Mouse (Mus musculus) lung, postnatal 0 days (tissue): ENCODE measurements around the gene Wasf2. TPM values are rescaled to one million over a fixed set of nuclear protein-coding genes. Genes with fewer than 3 reads are reported as not detected.

ENCODE experiments used
- ATAC-seq: fragments of 200-750 bp; cut with Nextera tagmentation; 2 replicates; pipeline ENCODE4 v1.8.0; 2017; ENCODE audit warnings: moderate library complexity
- DNase-seq: peaks from one replicate; pipeline ENCODE4 v3.0.0-alpha.2; 2016; ENCODE audit warnings: low spot score
- H3K27ac ChIP-seq: fragments of 300-500 bp; sonication (generic); 2 replicates; pipeline ENCODE4 v1.5.1; 2014; ENCODE audit warnings: antibody characterized with exemption, mild to moderate bottlenecking, low read length, mixed read lengths
- H3K27me3 ChIP-seq: fragments of 300-500 bp; sonication (generic); replicated peaks from 2 replicates; pipeline ENCODE4 v1.6.1; 2014; ENCODE audit warnings: low read length, mixed read lengths; ENCODE audit not compliant: insufficient read depth
- H3K36me3 ChIP-seq: fragments of 300-500 bp; sonication (generic); 2 replicates; pipeline ENCODE4 v1.6.1; 2014; ENCODE audit warnings: low read length, mixed read lengths; ENCODE audit not compliant: insufficient read depth
- H3K4me1 ChIP-seq: fragments of 300-500 bp; sonication (generic); 2 replicates; pipeline ENCODE4 v1.6.1; 2014; ENCODE audit warnings: antibody characterized with exemption, low read depth, low read length, mixed read lengths; ENCODE audit not compliant: insufficient read depth
- H3K4me2 ChIP-seq: fragments of 300-500 bp; sonication (generic); replicated peaks from 2 replicates; pipeline ENCODE4 v1.6.1; 2014; ENCODE audit warnings: low read depth, mild to moderate bottlenecking, low read length, moderate library complexity, mixed read lengths
- H3K4me3 ChIP-seq: fragments of 300-500 bp; sonication (generic); 2 replicates; pipeline ENCODE4 v1.5.1; 2014; ENCODE audit warnings: low read depth, low read length
- H3K9ac ChIP-seq: fragments of 300-500 bp; sonication (generic); replicated peaks from 2 replicates; pipeline ENCODE4 v1.6.1; 2014; ENCODE audit warnings: low read depth, mild to moderate bottlenecking
- H3K9me3 ChIP-seq: fragments of 300-500 bp; sonication (generic); 2 replicates; pipeline ENCODE4 v1.6.1; 2016; ENCODE audit warnings: low read length, mixed read lengths
- CTCF ChIP-seq: IDR thresholded peaks from 2 replicates; pipeline ENCODE4 v1.5.1; 2016; ENCODE audit warnings: antibody characterized with exemption, mild to moderate bottlenecking
- EP300 ChIP-seq: IDR thresholded peaks from 2 replicates; pipeline ENCODE4 v1.6.1; 2016; ENCODE audit warnings: antibody characterized with exemption, mild to moderate bottlenecking, control low read depth
- WGBS: fragments of 180-500 bp; shearing (Covaris S2); extraction: QIAGEN DNeasy Blood & Tissue Kit; methylation state at CpG from one replicate; pipeline ENCODE4 v1.1.7; 2014; 5-methylcytosine and 5-hydroxymethylcytosine counted together
- polyA plus RNA-seq: library from polyadenylated mRNA; unstranded; fragments of >200 nt; fragmentation: Nextera tagmentation; extraction: Ambion mirVana; gene quantifications from 2 replicates; pipeline ENCODE4 v1.2.1, GENCODE M21; 2015

The Wasf2 gene
- polyA plus RNA-seq, 1 experiment from 2014 or later = 149 TPM

DNA sequence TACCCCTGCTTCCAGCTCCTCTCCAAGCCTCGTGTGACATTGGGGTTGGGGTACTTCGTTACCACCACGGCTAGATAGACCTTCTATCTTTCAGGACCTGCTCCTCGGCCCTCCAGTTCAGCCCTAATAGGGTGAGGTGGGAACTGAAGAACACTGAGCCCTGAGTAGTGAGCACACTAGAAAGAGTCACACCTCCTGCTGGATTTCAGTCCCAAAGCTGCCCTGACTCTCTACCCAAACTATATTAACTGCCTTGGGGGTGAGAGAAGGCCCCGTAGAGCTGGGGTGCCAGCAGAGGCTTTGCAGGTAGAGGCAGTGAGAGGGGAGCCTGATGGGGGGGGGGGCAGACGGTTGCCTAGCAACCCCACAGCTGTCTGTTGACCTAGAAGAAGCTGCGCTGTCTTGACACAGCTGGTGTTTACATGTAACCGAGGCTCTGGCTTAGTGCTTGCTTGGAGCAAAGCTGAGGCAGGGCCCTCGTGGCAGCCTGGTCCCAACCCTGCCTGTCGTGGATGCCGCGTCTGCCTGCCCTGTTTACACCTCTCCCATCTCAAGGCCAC is 44.4 kb upstream of the Wasf2 start:
- Histone ChIP-seq H3K27ac (peak overlapping the region; percentile 82), H3K4me1 (peaks cover 29% of the 10 kb centered on the region), H3K4me3 (peak overlapping the region; percentile 34; the same call in 1 of the 2 replicates), H3K36me3 (no peaks in the 10 kb centered on the region), H3K9ac (no peak overlapping the region; the same call in 1 of the 2 replicates), H3K4me2 (peak overlapping the region; percentile 76), H3K27me3 (no peaks in the 10 kb centered on the region), H3K9me3 (no peaks in the 10 kb centered on the region)
- ATAC-seq (peak; percentile 20), DNase-seq (peak; percentile 73)
- no peak for TF ChIP-seq CTCF
- no peak for TF ChIP-seq EP300
- 12% methylated on average over 12 of the region's 12 CpGs for WGBS

DNA sequence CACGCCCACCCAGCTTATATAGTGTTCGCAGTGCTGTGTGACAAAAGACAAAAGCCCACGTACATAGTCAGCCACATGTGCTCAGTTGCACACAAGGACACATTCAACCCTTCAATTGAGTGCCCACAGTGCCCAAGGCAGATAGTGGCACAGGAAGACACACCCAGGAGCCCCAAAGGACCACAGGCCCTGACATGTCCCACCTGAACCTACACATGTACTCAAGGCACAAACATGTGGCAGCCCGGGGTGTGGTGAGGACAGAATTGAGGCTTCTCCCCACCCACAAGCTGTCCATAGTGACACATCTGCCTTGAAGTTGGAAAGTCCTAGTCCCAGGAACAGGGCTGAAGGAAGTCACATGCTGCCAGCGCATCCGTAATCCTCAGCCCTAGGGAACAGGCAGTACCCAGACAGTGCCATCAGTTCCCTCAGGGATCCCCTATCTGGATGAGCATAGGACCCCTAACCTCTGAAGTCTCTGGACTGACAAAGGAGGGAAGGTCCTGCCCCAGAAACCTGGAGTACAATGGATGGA is 43.1 kb upstream of the Wasf2 start:
- Histone ChIP-seq H3K4me3 (no peak overlapping the region), H3K4me1 (peaks cover 39% of the 10 kb centered on the region), H3K9ac (no peak overlapping the region), H3K9me3 (no peaks in the 10 kb centered on the region), H3K36me3 (no peaks in the 10 kb centered on the region), H3K27ac (peak overlapping the region; percentile 82), H3K4me2 (no peak overlapping the region), H3K27me3 (no peaks in the 10 kb centered on the region)
- TF ChIP-seq EP300 (peak; percentile 42; the same call in 1 of the 2 replicates), CTCF (no peak)
- ATAC-seq (no peak; the same call in 1 of the 2 replicates), DNase-seq (peak; percentile 48)
- WGBS = 73% methylated on average over 6 of the region's 6 CpGs

GRCm38 (mm10) chr4:133087835-133088234 is 42.5 kb upstream of the Wasf2 start:
- no peak for TF ChIP-seq EP300
- no peak for TF ChIP-seq CTCF
- ATAC-seq (peak; percentile 23), DNase-seq (peak; percentile 86)
- Histone ChIP-seq H3K4me1 (peaks cover 45% of the 10 kb centered on the region), H3K4me2 (no peak overlapping the region), H3K27ac (peak overlapping the region; percentile 82), H3K4me3 (no peak overlapping the region), H3K27me3 (no peaks in the 10 kb centered on the region), H3K9me3 (no peaks in the 10 kb centered on the region), H3K36me3 (no peaks in the 10 kb centered on the region), H3K9ac (no peak overlapping the region)
- WGBS = 16% methylated on average over 8 of the region's 8 CpGs

DNA sequence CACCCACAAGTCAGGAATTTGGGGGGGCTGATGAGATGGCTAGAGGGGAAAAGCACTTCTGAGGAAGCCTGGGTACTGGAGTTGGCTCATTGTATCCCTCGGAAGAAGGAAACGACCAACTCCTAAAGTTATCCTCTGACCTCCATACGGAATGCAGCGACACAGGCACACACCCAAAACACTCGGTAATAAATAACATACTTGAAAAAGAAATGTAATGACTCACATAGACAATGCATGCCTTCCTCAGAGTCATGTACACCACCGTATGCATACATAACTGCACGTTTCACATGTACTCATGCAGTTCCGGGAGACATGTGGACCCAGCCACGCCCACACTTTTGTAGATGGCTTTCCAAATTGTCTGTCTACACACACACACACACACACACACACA is 41.0 kb upstream of the Wasf2 start:
- Histone ChIP-seq H3K27ac (peak overlapping the region; percentile 87), H3K27me3 (no peaks in the 10 kb centered on the region), H3K9me3 (no peaks in the 10 kb centered on the region), H3K9ac (no peak overlapping the region), H3K36me3 (no peaks in the 10 kb centered on the region), H3K4me2 (no peak overlapping the region), H3K4me3 (no peak overlapping the region), H3K4me1 (peaks cover 47% of the 10 kb centered on the region)
- 25% methylated on average over 9 of the region's 9 CpGs for WGBS
- TF ChIP-seq EP300 (peak; percentile 55; the same call in 1 of the 2 replicates), CTCF (no peak)
- ATAC-seq (no peak), DNase-seq (peak; percentile 74)

DNA sequence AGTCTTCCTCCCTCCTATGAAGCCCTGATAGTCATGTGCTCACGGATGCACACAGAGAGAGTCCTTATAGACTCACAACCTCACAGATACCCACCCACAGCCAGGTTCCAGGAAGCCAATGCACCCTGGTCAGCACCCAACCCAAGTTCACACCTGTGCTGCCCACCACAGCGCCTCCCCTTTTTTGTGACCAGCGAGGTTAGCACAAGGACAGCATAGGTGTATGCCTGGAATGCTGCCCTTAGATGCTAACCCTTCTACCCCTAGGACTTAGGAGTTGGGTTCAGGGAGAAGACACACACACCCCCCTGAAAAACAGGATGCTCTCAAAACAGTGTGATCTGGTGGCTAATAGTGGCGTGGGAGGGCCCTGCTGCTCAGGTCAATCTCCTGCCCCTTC is 40.5 kb upstream of the Wasf2 start:
- Histone ChIP-seq H3K4me1 (peaks cover 46% of the 10 kb centered on the region), H3K9me3 (no peaks in the 10 kb centered on the region), H3K27ac (peak overlapping the region; percentile 87), H3K36me3 (no peaks in the 10 kb centered on the region), H3K9ac (no peak overlapping the region), H3K4me2 (no peak overlapping the region), H3K4me3 (no peak overlapping the region), H3K27me3 (no peaks in the 10 kb centered on the region)
- WGBS = 75% methylated on average over 4 of the region's 4 CpGs
- ATAC-seq (no peak), DNase-seq (no peak)
- TF ChIP-seq EP300 (no peak), CTCF (no peak)

DNA sequence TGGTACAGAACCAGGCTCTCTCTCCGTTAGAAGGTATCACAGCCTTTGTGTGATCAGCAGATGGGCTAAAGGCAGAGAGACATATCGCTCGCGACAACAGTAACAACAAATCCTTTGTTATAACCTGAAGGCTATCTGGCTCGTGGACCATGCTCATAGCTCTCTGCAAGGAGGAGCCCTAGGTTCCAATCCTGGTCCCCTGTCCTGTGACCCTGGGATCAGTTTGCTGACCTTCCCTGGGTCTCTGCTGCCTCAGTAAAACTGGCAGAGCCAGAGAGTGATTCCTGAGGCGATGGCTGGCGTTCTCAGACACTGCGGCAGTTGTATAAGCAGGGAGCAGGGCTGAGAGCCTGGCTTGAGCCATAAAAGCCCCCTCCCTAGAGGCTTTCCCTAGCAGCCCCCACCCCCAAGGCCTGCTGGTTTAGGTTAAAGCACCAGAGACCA is 40.0 kb upstream of the Wasf2 start:
- peak overlapping the region; percentile 87 for H3K27ac ChIP-seq
- no peak overlapping the region for H3K4me2 ChIP-seq
- TF ChIP-seq EP300 (no peak), CTCF (no peak)
- DNase-seq (no peak), ATAC-seq (no peak)
- H3K4me3 ChIP-seq = no peak overlapping the region
- H3K27me3 ChIP-seq = no peaks in the 10 kb centered on the region
- H3K4me1 ChIP-seq = peaks cover 49% of the 10 kb centered on the region
- no peaks in the 10 kb centered on the region for H3K9me3 ChIP-seq
- H3K9ac ChIP-seq = no peak overlapping the region
- H3K36me3 ChIP-seq = no peaks in the 10 kb centered on the region
- 22% methylated on average over 8 of the region's 8 CpGs for WGBS
